Mouse (Mus musculus): Measurements from ENCODE around the gene Cerk.
"Not testable (repeated sequence)": the region's sequence is repeated elsewhere in the genome, so short reads cannot be mapped to it uniquely, and the experiment has no call there.

Gene Cerk

DNA sequence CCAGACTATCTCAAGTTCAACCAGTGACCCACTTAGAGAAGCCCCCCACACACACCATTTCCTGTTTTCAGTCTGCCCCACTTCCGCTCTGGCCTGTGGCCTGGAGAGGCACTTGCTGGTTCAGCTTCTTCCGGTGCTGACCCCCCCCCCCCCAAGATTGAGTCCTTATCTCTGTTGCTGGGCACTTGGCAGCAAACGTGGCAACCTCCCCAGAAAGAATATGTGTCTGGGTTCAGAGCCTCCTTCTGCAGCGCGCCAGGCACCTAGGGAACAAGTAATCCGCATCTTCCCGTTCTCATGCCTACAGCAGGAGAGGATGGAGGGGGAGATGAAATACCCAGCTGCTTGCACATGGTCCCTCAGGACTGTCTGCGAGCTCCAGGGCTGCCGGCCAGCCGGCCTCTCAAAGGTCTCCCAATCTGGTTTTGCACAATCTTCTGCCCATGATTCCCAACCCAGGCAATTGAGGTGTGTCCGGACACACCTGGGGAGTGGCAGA, 4.0 kb downstream of the Cerk start:
- DNase-seq (ENCODE audit: low spot score in 2 of 2), result no peak

DNA sequence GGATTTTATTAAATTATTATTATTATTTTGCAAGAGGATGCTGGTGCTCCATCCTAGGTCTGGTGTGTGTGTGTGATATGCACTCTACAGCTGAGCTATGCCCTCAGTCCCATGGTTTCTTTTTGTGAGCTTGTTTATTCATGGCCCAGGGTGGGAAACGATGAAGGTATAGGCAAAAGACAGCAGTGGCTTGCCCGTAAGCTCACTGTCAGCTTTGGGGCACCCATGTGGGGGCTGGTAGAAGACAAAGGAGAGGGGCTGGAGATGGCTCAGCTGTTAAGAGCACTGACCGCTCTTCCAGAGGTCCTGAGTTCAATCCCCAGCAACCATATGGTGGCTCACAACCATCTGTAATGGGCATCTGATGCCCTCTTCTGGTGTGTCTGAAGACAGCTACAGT, 4.6 kb downstream of the Cerk start:
- DNase-seq (ENCODE audit: low spot score in 2 of 2), result not testable (repeated sequence)

DNA sequence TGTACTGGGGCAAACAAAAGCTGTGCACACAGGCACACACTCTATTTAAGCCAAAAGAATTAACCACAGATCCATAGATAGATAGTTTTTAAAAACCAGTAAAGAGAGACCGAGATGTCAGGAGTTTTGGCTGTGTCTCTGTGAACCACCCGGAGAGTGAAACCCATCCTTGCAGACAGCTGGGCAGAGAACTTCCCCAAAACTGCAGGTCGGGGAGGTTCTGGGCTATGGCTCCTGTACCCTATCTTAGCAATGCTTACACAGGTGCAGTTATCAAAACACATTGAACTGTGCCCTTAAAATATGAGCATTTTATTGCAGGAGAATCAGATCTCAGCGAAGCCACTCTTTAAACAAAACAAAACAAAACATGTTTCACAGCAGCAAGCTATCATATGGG, 5.5 kb downstream of the Cerk start:
- no peak for DNase-seq (ENCODE audit: low spot score in 2 of 2)

- no peak for DNase-seq (ENCODE audit: low spot score in 2 of 2)
These were observed 7.3 kb downstream of the Cerk start for GRCm38 (mm10) chr15:86178594-86178993.

- not testable (repeated sequence) for DNase-seq (ENCODE audit: low spot score in 2 of 2)
These were observed 8.2 kb downstream of the Cerk start for GRCm38 (mm10) chr15:86177703-86178251.

- DNase-seq (ENCODE audit: low spot score in 2 of 2), result no peak
These were observed 8.9 kb downstream of the Cerk start for GRCm38 (mm10) chr15:86176771-86177702.

GRCm38 (mm10) chr15:86176166-86176565, 9.8 kb downstream of the Cerk start:
- DNase-seq (ENCODE audit: low spot score in 2 of 2), result no peak

DNA sequence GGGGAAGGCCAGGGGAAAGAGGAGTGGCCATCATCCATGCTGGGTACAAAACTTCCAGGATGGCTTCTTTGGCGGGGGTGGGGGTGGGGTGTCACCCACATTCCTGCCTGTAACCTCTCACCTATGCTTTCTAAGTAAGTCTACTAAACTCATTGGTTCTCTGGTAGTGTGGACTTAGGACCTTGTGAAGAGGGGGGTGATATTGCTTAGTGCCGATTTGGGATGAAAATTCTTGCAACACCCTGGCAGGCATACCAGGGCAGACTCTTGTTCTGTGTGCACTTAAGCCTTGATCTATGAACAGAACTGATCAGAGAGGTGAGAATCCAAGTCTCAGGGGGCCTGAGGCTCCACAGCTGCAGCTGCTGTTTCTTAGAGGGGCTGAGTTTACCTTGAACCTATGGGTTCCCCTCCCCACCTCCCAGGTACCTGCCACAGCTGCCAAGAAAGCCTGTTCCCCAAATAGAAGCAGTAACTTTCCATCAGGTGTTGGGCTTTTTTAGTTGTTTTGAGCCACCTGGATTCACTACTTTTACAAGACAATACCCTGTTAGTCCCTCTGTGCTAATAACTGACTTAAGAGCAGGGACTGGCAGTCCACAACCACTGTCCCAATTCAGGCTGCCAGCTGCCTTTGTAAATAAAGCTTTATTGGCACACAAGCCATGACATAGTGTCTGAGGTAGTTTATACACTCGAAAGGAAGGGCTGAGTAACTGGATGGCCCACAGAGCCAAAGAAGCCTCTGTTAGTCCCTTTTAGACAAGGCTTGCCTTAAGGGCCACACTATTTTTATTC, 10.5 kb downstream of the Cerk start:
- no peak for DNase-seq (ENCODE audit: low spot score in 2 of 2)

- DNase-seq (ENCODE audit: low spot score in 2 of 2), result no peak
These were observed 12.6 kb downstream of the Cerk start for GRCm38 (mm10) chr15:86173136-86173985.

DNA sequence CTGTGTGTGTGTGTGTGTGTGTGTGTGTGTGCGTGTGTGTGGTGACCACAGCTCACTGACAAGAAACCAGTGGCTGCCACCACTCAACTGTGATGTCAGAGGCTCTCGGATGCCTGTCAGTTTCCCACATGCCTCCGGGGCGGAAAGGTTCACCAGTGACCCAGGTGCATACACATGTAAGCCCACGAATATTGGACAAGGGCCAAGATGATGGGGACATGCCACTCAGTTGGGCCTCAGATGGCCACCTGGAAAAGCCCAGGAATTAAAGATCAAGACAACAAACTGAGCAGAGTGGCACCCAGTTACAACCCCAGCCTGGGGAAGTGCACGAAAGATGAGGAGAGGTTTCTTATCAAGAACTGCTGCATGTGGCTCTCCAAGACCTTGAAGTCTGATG, 13.4 kb downstream of the Cerk start:
- no peak for DNase-seq (ENCODE audit: low spot score in 2 of 2)

DNA sequence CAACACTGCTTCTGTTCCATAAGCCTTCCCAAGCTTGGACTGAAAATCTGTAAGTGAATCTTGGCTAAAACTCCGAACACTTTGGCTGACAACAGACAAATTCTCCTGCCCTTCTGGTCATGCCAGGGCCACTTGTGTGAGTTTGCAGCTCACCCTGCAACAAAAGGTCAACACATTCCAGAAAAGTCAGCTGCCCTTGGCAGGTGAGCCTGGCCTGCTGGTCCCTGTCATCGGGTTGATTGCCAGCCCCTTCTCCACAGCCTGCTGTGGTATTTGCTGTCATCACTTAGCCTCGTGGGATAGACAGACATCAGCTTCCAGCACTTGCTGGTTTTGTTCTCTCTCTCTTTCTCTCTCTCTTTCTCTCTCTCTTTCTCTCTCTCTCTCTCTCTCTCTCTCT, 13.8 kb downstream of the Cerk start:
- DNase-seq (ENCODE audit: low spot score in 2 of 2), result no peak

DNA sequence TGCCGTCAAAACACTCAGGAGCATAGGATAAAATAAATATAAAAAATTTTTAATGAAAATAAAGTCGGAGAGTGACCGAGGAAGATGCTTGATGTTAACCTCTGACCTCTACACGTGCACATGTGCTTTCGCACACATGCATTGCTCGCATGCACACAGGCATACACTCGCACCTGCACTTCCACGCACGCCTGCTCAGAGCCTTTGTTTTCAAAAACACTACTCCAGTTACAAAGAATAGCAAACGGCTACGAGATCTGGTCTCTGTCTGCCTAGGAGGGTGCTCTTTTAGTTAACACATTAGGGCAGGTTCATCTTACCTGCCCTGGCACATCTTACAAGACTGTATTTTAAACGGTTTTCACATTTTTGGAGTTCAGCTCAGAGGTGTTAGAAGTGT, 14.6 kb downstream of the Cerk start:
- no peak for DNase-seq (ENCODE audit: low spot score in 2 of 2)

GRCm38 (mm10) chr15:86169817-86170110, 16.2 kb downstream of the Cerk start:
- no peak for DNase-seq (ENCODE audit: low spot score in 2 of 2)

DNA sequence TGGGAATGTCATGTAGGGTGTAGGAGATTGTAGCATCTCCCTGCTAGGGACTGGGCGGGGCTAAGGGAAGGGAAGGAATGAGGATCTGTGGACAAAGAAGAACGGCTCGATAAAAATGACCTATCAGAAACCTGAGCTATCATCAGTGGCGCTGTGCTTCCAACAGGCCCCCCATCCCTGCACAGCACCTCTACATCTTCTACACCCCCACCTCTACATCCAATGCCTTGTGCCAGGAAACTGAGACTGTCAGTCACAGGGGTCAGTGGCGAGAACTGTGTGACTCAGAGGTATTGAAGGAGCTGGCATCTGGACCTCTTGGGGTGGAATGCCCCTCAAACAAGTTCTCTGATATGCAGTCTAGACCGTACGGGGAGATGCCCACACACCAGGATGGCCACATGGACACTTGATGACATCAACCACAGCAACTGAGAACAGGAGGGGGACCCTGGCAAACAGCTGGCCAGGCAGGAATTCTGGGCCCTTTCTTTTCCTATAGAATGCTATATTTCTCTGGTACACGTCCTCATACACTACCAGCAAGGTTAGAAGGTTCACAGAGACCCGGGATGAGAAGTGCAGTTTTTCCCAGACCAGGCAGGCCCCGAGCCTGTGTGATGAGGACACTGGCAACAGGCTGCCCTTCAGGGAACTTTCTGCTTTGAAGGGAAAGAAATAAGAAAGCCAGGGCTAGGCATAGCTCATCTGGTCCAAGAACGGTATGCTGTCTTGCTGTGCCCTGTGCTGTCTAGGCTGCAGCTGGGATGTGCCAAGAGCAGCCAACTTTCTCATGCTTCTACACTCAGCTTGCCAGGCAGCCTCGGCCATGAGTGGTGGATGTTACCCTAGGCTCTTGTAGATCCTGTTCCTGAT, 16.8 kb downstream of the Cerk start:
- DNase-seq (ENCODE audit: low spot score in 2 of 2), result no peak

- DNase-seq (ENCODE audit: low spot score in 2 of 2), result no peak
These were observed 17.5 kb downstream of the Cerk start for GRCm38 (mm10) chr15:86168505-86168867.

- no peak for DNase-seq (ENCODE audit: low spot score in 2 of 2)
These were observed 18.0 kb downstream of the Cerk start for GRCm38 (mm10) chr15:86167787-86168504.

- DNase-seq (ENCODE audit: low spot score in 2 of 2), result no peak
These were observed 18.8 kb downstream of the Cerk start for GRCm38 (mm10) chr15:86167032-86167655.

DNA sequence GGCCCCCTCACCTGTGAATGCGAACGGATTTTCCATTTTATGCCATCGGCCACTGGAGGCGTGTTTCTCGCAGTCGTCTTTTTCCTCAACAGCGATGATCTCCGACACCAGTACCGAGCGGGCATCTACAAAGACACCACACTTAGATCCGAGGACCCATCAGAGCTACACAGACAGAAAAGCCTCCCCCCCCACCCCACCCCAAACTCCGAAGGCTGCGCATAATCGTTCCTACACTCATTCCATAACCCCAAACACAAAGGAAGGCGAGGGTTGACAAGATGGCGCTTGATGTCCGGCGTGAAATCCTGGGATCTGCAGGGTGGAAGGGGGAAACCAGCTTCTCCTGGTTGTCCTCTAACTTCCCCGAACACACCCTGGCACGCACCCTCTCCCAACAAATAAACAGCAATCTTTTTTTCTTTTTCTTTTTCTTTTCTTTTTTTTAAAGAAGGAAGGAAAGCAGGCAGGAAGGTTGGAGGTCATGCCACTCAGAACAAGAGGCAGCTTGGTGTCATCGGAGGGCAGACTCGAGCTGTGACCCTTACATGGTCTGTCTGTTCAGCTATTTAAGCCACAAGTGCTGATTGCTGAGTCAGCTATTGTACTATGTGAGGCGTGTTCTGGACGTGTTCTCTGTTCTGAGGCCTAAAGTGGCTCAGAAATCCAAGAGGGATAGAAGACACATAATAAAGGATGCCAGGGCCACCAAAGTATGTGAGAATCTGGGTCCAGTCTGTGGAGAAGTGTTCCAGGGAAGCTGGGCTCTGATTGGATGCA, 19.9 kb downstream of the Cerk start:
- DNase-seq (ENCODE audit: low spot score in 2 of 2), result no peak

All from right cerebral cortex, adult 2 months (tissue).